Mouse (Mus musculus): Measurements from ENCODE around the gene Speer4d. TPM values are rescaled to one million over a fixed set of nuclear protein-coding genes. Genes with fewer than 3 reads are reported as not detected.

The Speer4d gene
- not detected in 2 replicates for total RNA-seq (2023)

DNA sequence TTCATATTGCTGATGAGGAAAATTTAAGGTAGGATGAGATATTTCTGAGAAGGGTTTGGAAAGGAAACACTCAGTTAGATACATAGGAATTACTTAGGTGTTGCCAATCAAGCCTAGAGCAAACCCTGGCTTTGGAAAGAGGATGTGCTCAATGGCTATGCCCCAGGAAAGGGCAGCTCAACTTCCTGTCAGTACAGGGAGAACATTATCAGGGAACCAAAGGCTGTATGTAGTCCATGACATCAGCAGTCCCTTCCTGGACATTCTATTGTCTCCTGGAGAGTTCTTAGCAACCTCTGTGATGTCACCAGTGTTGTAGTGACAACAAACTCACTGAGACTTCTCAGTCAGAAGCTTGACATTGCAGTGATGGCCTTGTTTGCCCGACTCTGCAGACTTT, at the start of gene Speer4d:
Speer4d (plus strand) TSS at position 301 of the 400 bp plus-strand sequence.

DNA sequence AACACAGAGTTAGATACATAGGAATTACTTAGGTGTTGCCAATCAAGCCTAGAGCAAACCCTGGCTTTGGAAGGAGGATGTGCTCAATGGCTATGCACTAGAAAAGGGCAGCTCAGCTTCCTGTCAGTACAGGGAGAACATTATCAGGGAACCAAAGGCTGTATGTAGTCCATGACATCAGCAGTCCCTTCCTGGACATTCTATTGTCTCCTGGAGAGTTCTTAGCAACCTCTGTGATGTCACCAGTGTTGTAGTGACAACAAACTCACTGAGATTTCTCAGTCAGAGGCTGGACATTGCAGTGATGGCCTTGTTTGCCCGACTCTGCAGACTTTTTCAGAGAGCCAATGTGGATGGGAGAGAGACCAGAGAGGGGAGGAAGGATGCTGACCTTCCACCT, 41.8 kb upstream of the Speer4d start, which contains the start of gene Gm21083:
Gm21083 (plus strand) TSS at position 301 of the 400 bp plus-strand sequence.

DNA sequence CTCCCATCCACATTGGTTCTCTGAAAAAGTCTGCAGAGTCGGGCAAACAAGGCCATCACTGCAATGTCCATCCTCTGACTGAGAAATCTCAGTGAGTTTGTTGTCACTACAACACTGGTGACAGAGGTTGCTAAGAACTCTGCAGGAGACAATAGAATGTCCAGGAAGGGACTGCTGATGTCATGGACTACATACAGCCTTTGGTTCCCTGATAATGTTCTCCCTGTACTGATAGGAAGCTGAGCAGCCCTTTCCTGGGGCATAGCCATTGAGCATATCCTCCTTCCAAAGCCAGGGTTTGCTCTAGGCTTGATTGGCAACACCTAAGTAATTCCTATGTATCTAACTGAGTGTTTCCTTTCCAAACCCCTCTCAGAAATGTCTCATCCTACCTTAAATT, 38.1 kb downstream of the Speer4d start, which contains the start of gene 4930572O03Rik:
4930572O03Rik (minus strand) TSS at position 101 of the 400 bp plus-strand sequence.

Other genes with a start within 250 kb of the Speer4d start
- gene Gm21149, start 142.5 kb upstream of the Speer4d start, total RNA-seq (2023), result not detected in 2 replicates
- not detected in 2 replicates for gene Gm21190, start 89.8 kb upstream of the Speer4d start, total RNA-seq (2023)
- gene Gm21083, start 41.7 kb upstream of the Speer4d start, total RNA-seq (2023), result not detected in 2 replicates
- not detected in 2 replicates for gene 4930572O03Rik, start 38.0 kb downstream of the Speer4d start, total RNA-seq (2023)
- not detected in 2 replicates for gene Speer4c, start 95.2 kb downstream of the Speer4d start, total RNA-seq (2023)

All from neutrophil, adult 65 days (primary cell).